Mouse (Mus musculus) MEL (cell line): ENCODE data around the gene Gp9.

Experiments used
- CHD2 ChIP-seq: IDR thresholded peaks from 2 replicates; pipeline ENCODE4 v1.6.1; 2011; ENCODE audit warnings: low read length, improper control_type of control experiment
- CTCF ChIP-seq, 3 experiments: IDR thresholded peaks in 2 of 3; conservative IDR thresholded peaks in 1 of 3; 2 replicates each; pipeline ENCODE4 v1.5.1; 2011 to 2012; ENCODE audit warnings: low read length in 3 of 3, low read depth in 2 of 3, mild to moderate bottlenecking in 2 of 3, improper control_type of control experiment in 1 of 3, inconsistent platforms in 1 of 3, mixed read lengths in 1 of 3, moderate library complexity in 1 of 3; ENCODE audit not compliant: control insufficient read depth in 1 of 3, insufficient read depth in 1 of 3, poor library complexity in 1 of 3, severe bottlenecking in 1 of 3
- GATA1 ChIP-seq: IDR thresholded peaks from 2 replicates; pipeline ENCODE4 v1.6.1; 2011; ENCODE audit warnings: low read depth, low read length, improper control_type of control experiment
- MAFK ChIP-seq: IDR thresholded peaks from 2 replicates; pipeline ENCODE4 v1.6.1; 2011; ENCODE audit warnings: low read depth, mild to moderate bottlenecking, low read length, improper control_type of control experiment, borderline replicate concordance
- MAZ ChIP-seq: IDR thresholded peaks from 2 replicates; pipeline ENCODE4 v1.6.1; 2012; ENCODE audit warnings: low read depth, mild to moderate bottlenecking, inconsistent platforms, low read length, improper control_type of control experiment
- POLR2A ChIP-seq, 2 experiments: IDR thresholded peaks; 2 replicates each; pipeline ENCODE4 v1.6.1; 2011 to 2012; ENCODE audit warnings: low read length in 2 of 2, mild to moderate bottlenecking in 2 of 2, control low read depth in 1 of 2, improper control_type of control experiment in 1 of 2, low read depth in 1 of 2, moderate library complexity in 1 of 2; ENCODE audit not compliant: control insufficient read depth in 1 of 2, insufficient read depth in 1 of 2, poor library complexity in 1 of 2
- ZC3H11A ChIP-seq: IDR thresholded peaks from 2 replicates; pipeline ENCODE4 v1.6.1; 2012; ENCODE audit warnings: low read depth, mild to moderate bottlenecking, inconsistent platforms, low read length, improper control_type of control experiment
- ZMIZ1 ChIP-seq: IDR thresholded peaks from 2 replicates; pipeline ENCODE4 v1.6.1; 2012; ENCODE audit warnings: low read depth, mild to moderate bottlenecking, inconsistent platforms, low read length, improper control_type of control experiment, moderate library complexity

DNA sequence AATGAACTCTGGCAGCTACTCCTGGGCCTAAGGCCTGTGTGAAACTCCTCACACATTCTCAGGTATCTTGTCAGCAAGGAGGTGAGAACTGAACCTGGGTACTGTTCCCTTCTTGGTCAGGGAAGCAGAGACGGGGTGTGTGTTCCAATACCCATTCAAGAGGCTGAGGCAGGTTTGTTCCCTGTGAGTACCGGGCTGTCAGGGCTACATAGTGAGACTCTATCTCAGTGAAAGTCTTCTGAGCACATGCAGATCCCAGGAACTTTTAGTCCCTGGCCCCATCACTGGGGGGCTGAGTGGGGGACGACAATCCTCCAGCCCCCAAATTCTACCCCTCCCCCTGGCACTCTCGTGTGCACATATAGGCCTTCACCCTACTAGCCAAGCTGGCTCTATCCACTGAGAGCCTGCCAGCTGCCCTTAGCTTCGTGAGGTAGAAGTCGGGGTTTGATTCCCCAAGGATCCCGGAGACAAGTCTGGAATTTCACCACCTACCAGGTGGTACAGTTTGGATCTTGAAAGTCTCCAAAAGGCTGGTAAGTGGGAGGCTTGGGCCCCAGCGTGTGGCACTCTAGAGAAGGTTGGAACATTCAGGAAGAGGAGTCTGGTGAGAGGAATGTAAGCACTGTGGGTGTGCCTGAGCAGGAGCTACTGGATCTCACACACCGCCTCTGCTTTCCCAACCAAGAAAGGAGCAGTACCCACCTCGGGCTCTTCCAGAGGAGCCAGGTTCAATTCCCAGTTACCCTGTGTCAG is 2.9 kb downstream of the Gp9 start:
- no peak for TF ChIP-seq CTCF (IDR thresholded peaks at IDR 0.05 in 2 of 3, conservative IDR thresholded peaks at IDR 0.05 in 1 of 3; ENCODE audit: control insufficient read depth in 1 of 3, insufficient read depth in 1 of 3, low read depth in 2 of 3, low read length in 3 of 3, poor library complexity in 1 of 3, severe bottlenecking in 1 of 3)
- TF ChIP-seq MAZ: no peak
- no peak for TF ChIP-seq GATA1
- TF ChIP-seq POLR2A (IDR thresholded peaks at IDR 0.05; ENCODE audit: control insufficient read depth in 1 of 2, insufficient read depth in 1 of 2, low read depth in 1 of 2, low read length in 2 of 2, poor library complexity in 1 of 2): no peak
- no peak for TF ChIP-seq ZC3H11A
- TF ChIP-seq CHD2: no peak
- no peak for TF ChIP-seq ZMIZ1
- no peak for TF ChIP-seq MAFK
